Mouse (Mus musculus) liver, embryonic 14.5 days (tissue): ENCODE measurements around the gene Tom1l2. TPM values are rescaled to one million over a fixed set of nuclear protein-coding genes. Genes with fewer than 3 reads are reported as not detected.

Experiments
- ATAC-seq: fragments of 200-750 bp; cut with Nextera tagmentation; 2 replicates; pipeline ENCODE4 v1.8.0; 2017; ENCODE audit warnings: moderate number of reproducible peaks, mild to moderate bottlenecking, moderate library complexity; ENCODE audit not compliant: insufficient read depth
- DNase-seq, 3 experiments: peaks; one replicate each; pipeline ENCODE4 v3.0.0-alpha.2; 2012 to 2013; ENCODE audit warnings: low read depth in 3 of 3, low spot score in 3 of 3
- H3K27ac ChIP-seq: fragments of 300-500 bp; sonication (generic); 2 replicates; pipeline ENCODE4 v1.5.1; 2014; ENCODE audit warnings: moderate library complexity, mild to moderate bottlenecking, control low read depth, inconsistent platforms
- H3K27me3 ChIP-seq: fragments of 300-500 bp; sonication (generic); 2 replicates; pipeline ENCODE4 v1.6.1; 2014; ENCODE audit warnings: mild to moderate bottlenecking, low read length, moderate library complexity; ENCODE audit not compliant: control insufficient read depth, insufficient read depth
- H3K36me3 ChIP-seq: fragments of 300-500 bp; sonication (generic); replicated peaks from 2 replicates; pipeline ENCODE4 v1.6.1; 2014; ENCODE audit warnings: low read depth; ENCODE audit not compliant: control insufficient read depth, insufficient read depth
- H3K4me1 ChIP-seq, 2 experiments: fragments of 200-500 bp in 1 of 2; fragments of 300-500 bp in 1 of 2; sonication (generic) in 1 of 2; replicated peaks; 2 replicates each; pipeline ENCODE4 v1.6.1; 2012 to 2014; ENCODE audit warnings: antibody characterized with exemption in 1 of 2, inconsistent platforms in 1 of 2, low read length in 1 of 2; ENCODE audit not compliant: control insufficient read depth in 2 of 2, insufficient read depth in 2 of 2
- H3K4me2 ChIP-seq: fragments of 300-500 bp; sonication (generic); 2 replicates; pipeline ENCODE4 v1.6.1; 2014; ENCODE audit warnings: low read depth, mild to moderate bottlenecking, control low read depth, moderate library complexity
- H3K4me3 ChIP-seq, 2 experiments: fragments of 200-500 bp in 1 of 2; fragments of 300-500 bp in 1 of 2; sonication (generic) in 1 of 2; 2 replicates each; pipeline ENCODE4 v1.5.1; 2012 to 2014; ENCODE audit warnings: low read depth in 2 of 2, low read length in 2 of 2, mild to moderate bottlenecking in 2 of 2, control low read depth in 1 of 2, inconsistent platforms in 1 of 2, moderate library complexity in 1 of 2; ENCODE audit not compliant: insufficient read depth in 1 of 2
- H3K9ac ChIP-seq: fragments of 300-500 bp; sonication (generic); replicated peaks from 2 replicates; pipeline ENCODE4 v1.6.1; 2014; ENCODE audit warnings: mild to moderate bottlenecking, control low read depth, moderate library complexity
- H3K9me3 ChIP-seq: fragments of 300-500 bp; sonication (generic); 2 replicates; pipeline ENCODE4 v1.6.1; 2016; ENCODE audit warnings: low read length, mixed read lengths; ENCODE audit not compliant: control insufficient read depth
- CTCF ChIP-seq: IDR thresholded peaks from 2 replicates; pipeline ENCODE4 v1.5.1; 2016; ENCODE audit warnings: antibody characterized with exemption, low read depth, control low read depth
- EP300 ChIP-seq: IDR thresholded peaks from 2 replicates; pipeline ENCODE4 v1.6.1; 2016; ENCODE audit warnings: antibody characterized with exemption, low read depth
- WGBS: fragments of 180-500 bp; shearing (Covaris S2); extraction: QIAGEN DNeasy Blood & Tissue Kit; methylation state at CpG from one replicate; pipeline ENCODE4 v1.1.7; 2014; ENCODE audit not compliant: insufficient replicate concordance; 5-methylcytosine and 5-hydroxymethylcytosine counted together
- polyA plus RNA-seq, 2 experiments: library from polyadenylated mRNA; depleted of rRNA in 1 of 2; stranded (reverse) in 1 of 2; unstranded in 1 of 2; fragments of >200 nt; fragmentation: Nextera tagmentation in 1 of 2; extraction: Ambion mirVana in 1 of 2; gene quantifications; 2 replicates each; pipeline versions ENCODE4 v1.2.1 to v1.2.3; 2012 to 2014

The Tom1l2 gene
- polyA plus RNA-seq, 2 experiments: 2.4 to 4.9 TPM

- Histone ChIP-seq H3K4me2 (no peak overlapping the region), H3K36me3 (no peaks in the 10 kb centered on the region), H3K4me3 (no peak overlapping the region), H3K27ac (no peak overlapping the region), H3K4me1 (0 out of 4 replicates have a peak, but pooled peaks cover 0 to under 1% of the 10 kb centered on the region in 2 experiments), H3K9ac (no peak overlapping the region), H3K27me3 (no peaks in the 10 kb centered on the region), H3K9me3 (no peaks in the 10 kb centered on the region)
- no peak for ATAC-seq
- no peak for DNase-seq
- TF ChIP-seq CTCF (no peak), EP300 (no peak)
- WGBS: 80% methylated on average over 3 of the region's 3 CpGs
Measured at GRCm38 (mm10) chr11:60260743-60261142, 92.0 kb downstream of the Tom1l2 start.

DNA sequence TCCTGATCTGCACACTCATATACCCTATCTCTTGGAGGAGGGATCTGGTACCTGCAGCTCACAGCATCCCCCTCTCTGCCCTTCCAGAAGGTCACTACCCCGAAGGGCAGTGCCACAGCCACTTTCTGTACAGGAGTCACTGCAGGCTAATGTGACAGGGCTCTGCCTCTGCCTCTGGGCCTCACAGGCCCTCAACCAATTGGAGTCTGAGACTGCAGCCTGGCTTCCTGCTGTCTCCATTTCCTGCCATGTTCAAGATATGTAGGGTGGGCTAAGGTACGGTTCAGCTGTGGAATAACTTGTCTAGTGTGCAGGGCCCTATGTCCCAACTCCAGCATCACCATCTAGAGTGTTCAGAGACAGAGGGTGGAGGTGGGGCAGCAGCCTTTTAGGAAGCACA is 95.0 kb downstream of the Tom1l2 start:
- ATAC-seq (no peak), DNase-seq (no peak)
- H3K4me3 ChIP-seq: no peak overlapping the region
- no peak overlapping the region for H3K4me2 ChIP-seq
- no peak overlapping the region for H3K9ac ChIP-seq
- TF ChIP-seq CTCF (no peak), EP300 (no peak)
- no peaks in the 10 kb centered on the region for H3K27me3 ChIP-seq
- H3K9me3 ChIP-seq: no peaks in the 10 kb centered on the region
- H3K27ac ChIP-seq: no peak overlapping the region
- no peaks in the 10 kb centered on the region for H3K36me3 ChIP-seq
- no peaks in the 10 kb centered on the region for H3K4me1 ChIP-seq
- 44% methylated on average over 2 of the region's 2 CpGs for WGBS

GRCm38 (mm10) chr11:60256713-60257112 is 96.0 kb downstream of the Tom1l2 start:
- H3K27ac ChIP-seq: no peak overlapping the region
- ATAC-seq (no peak), DNase-seq (no peak)
- no peak overlapping the region for H3K4me2 ChIP-seq
- WGBS: 85% methylated on average over 9 of the region's 9 CpGs
- TF ChIP-seq EP300: no peak
- no peak for TF ChIP-seq CTCF
- H3K4me3 ChIP-seq: no peak overlapping the region
- no peaks in the 10 kb centered on the region for H3K9me3 ChIP-seq
- no peaks in the 10 kb centered on the region for H3K4me1 ChIP-seq
- H3K27me3 ChIP-seq: no peaks in the 10 kb centered on the region
- no peaks in the 10 kb centered on the region for H3K36me3 ChIP-seq
- H3K9ac ChIP-seq: no peak overlapping the region

DNA sequence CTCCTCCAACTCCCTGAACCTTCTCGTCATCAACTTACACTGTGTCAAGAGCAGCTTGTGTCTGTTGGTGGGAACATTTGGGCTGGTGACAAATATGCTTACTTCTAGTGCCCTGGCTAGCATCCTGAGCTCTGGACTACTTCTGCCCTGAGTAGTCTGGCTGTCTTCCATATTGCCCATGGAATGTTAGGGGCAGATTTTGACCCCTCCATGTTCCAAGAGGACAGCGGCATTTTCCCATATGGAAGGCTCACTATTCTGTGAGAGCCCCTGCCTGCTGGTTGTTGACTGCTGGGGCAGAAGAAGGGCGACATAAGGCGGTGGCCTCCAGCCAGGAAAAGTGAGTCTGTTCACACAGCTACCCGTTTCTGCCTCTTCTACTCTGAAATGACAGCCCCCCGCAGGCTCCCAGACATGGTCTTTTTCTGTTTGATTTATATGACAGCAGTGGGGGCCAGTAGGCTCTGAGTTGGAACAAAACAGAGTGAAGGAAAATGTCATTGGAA is 96.5 kb downstream of the Tom1l2 start:
- DNase-seq (no peak), ATAC-seq (no peak)
- Histone ChIP-seq H3K4me1 (no peaks in the 10 kb centered on the region), H3K4me2 (no peak overlapping the region), H3K4me3 (no peak overlapping the region), H3K36me3 (no peaks in the 10 kb centered on the region), H3K27me3 (no peaks in the 10 kb centered on the region), H3K27ac (no peak overlapping the region), H3K9ac (no peak overlapping the region), H3K9me3 (no peaks in the 10 kb centered on the region)
- TF ChIP-seq CTCF: no peak
- no peak for TF ChIP-seq EP300
- 63% methylated on average over 6 of the region's 6 CpGs for WGBS

DNA sequence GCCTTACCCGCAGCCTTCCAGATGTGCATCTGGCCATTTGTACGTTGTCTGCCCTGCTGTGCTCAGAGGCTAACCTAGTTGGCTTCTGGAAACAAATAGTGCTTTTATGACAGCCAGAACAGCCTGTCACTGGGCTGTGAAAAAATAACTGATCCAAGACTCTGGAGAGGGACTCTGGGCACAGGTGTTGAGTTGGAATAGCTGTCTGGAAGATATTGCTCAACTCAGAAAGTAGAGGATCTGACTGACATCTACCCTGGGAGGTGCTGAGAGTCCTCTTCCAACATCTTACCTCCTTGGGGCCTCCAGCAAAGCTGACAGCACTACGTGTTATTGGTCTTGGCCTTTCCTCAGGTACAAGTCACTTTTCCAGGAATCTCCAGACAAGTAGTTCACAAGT is 97.1 kb downstream of the Tom1l2 start:
- no peak overlapping the region for H3K9ac ChIP-seq
- TF ChIP-seq CTCF (no peak), EP300 (no peak)
- no peak overlapping the region for H3K27ac ChIP-seq
- H3K9me3 ChIP-seq: no peaks in the 10 kb centered on the region
- 76% methylated on average over 3 of the region's 3 CpGs for WGBS
- no peak overlapping the region for H3K4me2 ChIP-seq
- DNase-seq (no peak), ATAC-seq (no peak)
- H3K27me3 ChIP-seq: no peaks in the 10 kb centered on the region
- no peaks in the 10 kb centered on the region for H3K36me3 ChIP-seq
- no peaks in the 10 kb centered on the region for H3K4me1 ChIP-seq
- no peak overlapping the region for H3K4me3 ChIP-seq
